Mouse (Mus musculus): Measurements from ENCODE around the gene Igf2r.

Gene Igf2r

GRCm38 (mm10) chr17:12782861-12783847 lies 13.7 kb upstream of the Igf2r start:
- no peak for DNase-seq (ENCODE audit: low read depth, low spot score)

- DNase-seq (ENCODE audit: low read depth, low spot score), result no peak
These were observed 11.6 kb upstream of the Igf2r start for GRCm38 (mm10) chr17:12781101-12781500.

- DNase-seq (ENCODE audit: low read depth, low spot score), result no peak
These were observed 10.7 kb upstream of the Igf2r start for GRCm38 (mm10) chr17:12780125-12780524.

- no peak for DNase-seq (ENCODE audit: low read depth, low spot score)
These were observed 10.0 kb upstream of the Igf2r start for GRCm38 (mm10) chr17:12779442-12779841.

GRCm38 (mm10) chr17:12773956-12774355 lies 4.5 kb upstream of the Igf2r start:
- no peak for DNase-seq (ENCODE audit: low read depth, low spot score)

GRCm38 (mm10) chr17:12770500-12770899 lies 1.0 kb upstream of the Igf2r start:
- DNase-seq (ENCODE audit: low read depth, low spot score), result no peak

GRCm38 (mm10) chr17:12768415-12769379 lies 767 bp downstream of the Igf2r start:
- DNase-seq (ENCODE audit: low read depth, low spot score), result peak; percentile 25

- DNase-seq (ENCODE audit: low read depth, low spot score), result no peak
These were observed 2.1 kb downstream of the Igf2r start for GRCm38 (mm10) chr17:12767294-12767852.

- no peak for DNase-seq (ENCODE audit: low read depth, low spot score)
These were observed 6.1 kb downstream of the Igf2r start for GRCm38 (mm10) chr17:12763412-12763811.

- DNase-seq (ENCODE audit: low read depth, low spot score), result no peak
These were observed 8.9 kb downstream of the Igf2r start for GRCm38 (mm10) chr17:12760355-12761146.

GRCm38 (mm10) chr17:12759646-12760074 lies 9.8 kb downstream of the Igf2r start:
- DNase-seq (ENCODE audit: low read depth, low spot score), result no peak

GRCm38 (mm10) chr17:12758701-12759455 lies 10.6 kb downstream of the Igf2r start:
- no peak for DNase-seq (ENCODE audit: low read depth, low spot score)

- DNase-seq (ENCODE audit: low read depth, low spot score), result no peak
These were observed 11.5 kb downstream of the Igf2r start for GRCm38 (mm10) chr17:12757990-12758389.

- DNase-seq (ENCODE audit: low read depth, low spot score), result no peak
These were observed 12.3 kb downstream of the Igf2r start for GRCm38 (mm10) chr17:12757161-12757560.

GRCm38 (mm10) chr17:12755951-12756350 lies 13.5 kb downstream of the Igf2r start:
- no peak for DNase-seq (ENCODE audit: low read depth, low spot score)

GRCm38 (mm10) chr17:12755146-12755545 lies 14.3 kb downstream of the Igf2r start:
- DNase-seq (ENCODE audit: low read depth, low spot score), result no peak

- no peak for DNase-seq (ENCODE audit: low read depth, low spot score)
These were observed 15.0 kb downstream of the Igf2r start for GRCm38 (mm10) chr17:12754243-12755007.

GRCm38 (mm10) chr17:12753050-12753449 lies 16.4 kb downstream of the Igf2r start:
- DNase-seq (ENCODE audit: low read depth, low spot score), result peak; percentile 27

- DNase-seq (ENCODE audit: low read depth, low spot score), result no peak
These were observed 17.8 kb downstream of the Igf2r start for GRCm38 (mm10) chr17:12751641-12752040.
